Comparison of ENCODE assay signal across 31 mouse cellular contexts in the genomic region with DNA sequence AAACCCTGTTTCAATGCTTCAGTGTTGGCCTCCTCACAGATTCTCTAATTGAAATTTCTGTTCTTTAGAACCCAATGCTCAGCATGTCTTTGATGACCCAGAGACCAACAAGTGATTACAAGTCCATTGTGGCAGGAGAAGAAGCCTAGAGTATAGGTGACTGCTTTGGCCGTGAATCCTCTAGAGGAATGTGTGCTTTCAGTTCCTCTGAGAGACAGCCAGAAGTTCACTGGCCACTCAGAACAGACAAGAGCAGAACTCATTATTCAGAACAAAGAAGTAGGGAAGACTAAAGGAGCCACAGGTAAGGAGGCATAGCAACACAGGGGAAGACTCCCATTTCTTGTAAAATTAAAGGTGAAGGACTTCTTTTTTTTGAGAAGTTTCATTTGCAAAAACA. TPM values are rescaled to one million over a fixed set of nuclear protein-coding genes. Genes with fewer than 3 reads are reported as not detected.
"Had no signal": no experiment of that assay in that cellular context is flagged by ENCODE, and none has a peak within 500 bp of the region (broad histone marks: within the 10 kb centered on the region; RNA-seq: fewer than 3 reads in every experiment).

No protein-coding gene starts in this region.

- DNase-seq: cerebellum, adult 2 months; cerebellum, adult 8-10 months; cerebellum, adult 9-10 months; cerebellum, adult 9-11 months; cerebellum, postnatal 10 days; cerebellum, postnatal 14 days; cerebellum, postnatal 25 days; cerebellum, postnatal 36 days; embryo, embryonic 11 days; forebrain, postnatal 0 days; gastrocnemius, adult 2 months; gastrocnemius, postnatal 10 days; gastrocnemius, postnatal 14 days; gastrocnemius, postnatal 25 days; gastrocnemius, postnatal 36 days; heart, adult 11 months; heart, adult 18-20 months; heart, adult 2 months had no signal

- ATAC-seq: forebrain, embryonic 13.5 days; forebrain, embryonic 14.5 days; forebrain, embryonic 15.5 days; forebrain, embryonic 16.5 days; forebrain, postnatal 0 days had no signal

- H3K36me3 ChIP-seq: embryonic facial prominence, embryonic 10.5 days; embryonic facial prominence, embryonic 12.5 days; embryonic facial prominence, embryonic 13.5 days; embryonic facial prominence, embryonic 15.5 days; forebrain, embryonic 10.5 days; forebrain, embryonic 12.5 days; forebrain, embryonic 15.5 days had no signal

- H3K27ac ChIP-seq: embryonic facial prominence, embryonic 10.5 days; embryonic facial prominence, embryonic 12.5 days; embryonic facial prominence, embryonic 13.5 days; embryonic facial prominence, embryonic 15.5 days; forebrain, embryonic 10.5 days; forebrain, embryonic 12.5 days; forebrain, embryonic 13.5 days; forebrain, embryonic 15.5 days; gastrocnemius, adult 2 months; heart, adult 2 months had no signal

- H3K9ac ChIP-seq: embryonic facial prominence, embryonic 12.5 days; embryonic facial prominence, embryonic 13.5 days; embryonic facial prominence, embryonic 15.5 days; forebrain, embryonic 12.5 days; forebrain, embryonic 13.5 days; forebrain, embryonic 15.5 days; forebrain, postnatal 0 days had no signal

- H3K4me2 ChIP-seq: embryonic facial prominence, embryonic 12.5 days; embryonic facial prominence, embryonic 13.5 days; embryonic facial prominence, embryonic 15.5 days; forebrain, embryonic 12.5 days; forebrain, embryonic 13.5 days; forebrain, embryonic 15.5 days had no signal

- H3K27me3 ChIP-seq: embryonic facial prominence, embryonic 12.5 days; embryonic facial prominence, embryonic 13.5 days; embryonic facial prominence, embryonic 15.5 days; forebrain, embryonic 12.5 days; forebrain, embryonic 13.5 days; forebrain, embryonic 15.5 days had no signal

- H3K4me1 ChIP-seq: embryonic facial prominence, embryonic 10.5 days; embryonic facial prominence, embryonic 12.5 days; embryonic facial prominence, embryonic 13.5 days; embryonic facial prominence, embryonic 15.5 days had no signal

- H3K9me3 ChIP-seq: embryonic facial prominence, embryonic 10.5 days; embryonic facial prominence, embryonic 12.5 days; embryonic facial prominence, embryonic 13.5 days; embryonic facial prominence, embryonic 15.5 days; forebrain, embryonic 10.5 days; forebrain, embryonic 12.5 days; forebrain, embryonic 13.5 days; forebrain, embryonic 15.5 days had no signal

- H3K4me3 ChIP-seq: embryonic facial prominence, embryonic 10.5 days; embryonic facial prominence, embryonic 12.5 days; embryonic facial prominence, embryonic 13.5 days; embryonic facial prominence, embryonic 15.5 days; erythroblast, embryonic 14.5 days; forebrain, embryonic 10.5 days; forebrain, embryonic 12.5 days; forebrain, embryonic 13.5 days; forebrain, embryonic 15.5 days; gastrocnemius, adult 2 months; heart, adult 2 months had no signal

RNA-seq across cellular contexts. Expression of gene Slc4a4, which starts 52.5 kb away (rescaled TPM):
- total RNA-seq: common myeloid progenitor, adult 5-6 weeks; granulocyte monocyte progenitor cell, adult 5-6 weeks had no signal
- polyA plus RNA-seq: erythroblast, embryonic 14.5 days had no signal
